16 mouse cellular contexts compared by ENCODE assay signal in the genomic region with DNA sequence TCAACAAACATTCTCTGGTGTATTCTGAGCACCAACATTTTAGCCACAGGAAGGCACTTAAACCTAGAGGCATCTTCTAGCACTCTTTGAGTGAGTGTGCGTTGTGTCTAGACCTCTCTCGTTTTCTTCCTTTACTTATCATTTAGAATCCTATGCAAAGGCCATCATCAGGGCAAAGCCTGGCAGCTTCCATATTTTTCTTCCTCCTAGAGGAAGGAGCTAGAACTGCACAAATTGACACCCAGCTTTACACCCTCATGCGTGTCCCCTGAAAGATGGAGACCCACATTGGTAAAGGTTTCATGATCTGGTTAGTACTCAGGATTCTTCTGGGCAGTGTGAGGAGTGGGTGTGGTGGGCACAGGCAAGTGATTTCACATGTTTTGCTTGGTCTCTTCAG.
DNase-seq lines count a peak whose midpoint lies in the region; ATAC-seq and TF ChIP-seq lines count a peak whose summit lies in the region.
"Had no signal": no experiment of that assay in that cellular context is flagged by ENCODE, and none has a peak within 500 bp of the region (broad histone marks: within the 10 kb centered on the region; RNA-seq: fewer than 3 reads in every experiment).

No protein-coding gene starts in this region.

- TF ChIP-seq CTCF in midbrain, postnatal 0 days (IDR thresholded peaks at IDR 0.05): no peak
- peak; percentile 10; the same call in 1 of the 2 replicates for TF ChIP-seq CTCF in brain, embryonic 14.5 days (IDR thresholded peaks at IDR 0.05; ENCODE audit: borderline replicate concordance, extremely low read depth, insufficient read depth, insufficient read length)

- H3K9ac ChIP-seq in midbrain, embryonic 13.5 days (replicated peaks): no peak overlapping the region
- no peak overlapping the region for H3K9ac ChIP-seq in midbrain, postnatal 0 days (replicated peaks; ENCODE audit: low read length, poor library complexity, severe bottlenecking)
- no peak overlapping the region for H3K9ac ChIP-seq in forebrain, embryonic 15.5 days (replicated peaks)
- no peak overlapping the region for H3K9ac ChIP-seq in heart, embryonic 12.5 days
- H3K9ac ChIP-seq: heart, embryonic 15.5 days; limb, embryonic 15.5 days; liver, embryonic 14.5 days; lung, embryonic 14.5 days had no signal

- no peak for TF ChIP-seq POLR2A in brain, embryonic 14.5 days (IDR thresholded peaks at IDR 0.05; ENCODE audit: borderline replicate concordance, extremely low read depth, insufficient read depth, insufficient read length, poor library complexity, severe bottlenecking)

- H3K4me2 ChIP-seq in midbrain, embryonic 13.5 days (replicated peaks): no peak overlapping the region
- no peak overlapping the region for H3K4me2 ChIP-seq in midbrain, postnatal 0 days (ENCODE audit: low read depth, low read length, poor library complexity, severe bottlenecking)
- no peak overlapping the region for H3K4me2 ChIP-seq in forebrain, embryonic 15.5 days (replicated peaks)
- H3K4me2 ChIP-seq in heart, embryonic 12.5 days: no peak overlapping the region
- H3K4me2 ChIP-seq: heart, embryonic 15.5 days; limb, embryonic 15.5 days; lung, embryonic 14.5 days had no signal

- 93% methylated on average over 3 of the region's 3 CpGs for WGBS in midbrain, embryonic 13.5 days
- WGBS in midbrain, postnatal 0 days: 90% methylated on average over 3 of the region's 3 CpGs
- 80% methylated on average over 3 of the region's 3 CpGs for WGBS in forebrain, embryonic 15.5 days
- WGBS in heart, embryonic 12.5 days: 82% methylated on average over 3 of the region's 3 CpGs

- H3K27me3 ChIP-seq in midbrain, embryonic 13.5 days: no peaks in the 10 kb centered on the region
- no peaks in the 10 kb centered on the region for H3K27me3 ChIP-seq in midbrain, postnatal 0 days (ENCODE audit: insufficient read depth, low read length)
- no peaks in the 10 kb centered on the region for H3K27me3 ChIP-seq in forebrain, embryonic 15.5 days
- H3K27me3 ChIP-seq in heart, embryonic 12.5 days (replicated peaks): no peaks in the 10 kb centered on the region
- H3K27me3 ChIP-seq: heart, embryonic 15.5 days; limb, embryonic 15.5 days; megakaryocyte, embryonic 14.5 days had no signal

- DNase-seq in midbrain, postnatal 0 days (ENCODE audit: low spot score): no peak
- no peak for DNase-seq in brain, embryonic 14.5 days (ENCODE audit: low read depth)
- no peak for DNase-seq in urinary bladder, adult 18-20 months (ENCODE audit: low spot score in 2 of 2)
- DNase-seq: adrenal gland, postnatal 25 days; gastrocnemius, postnatal 36 days; heart, adult 2 months had no signal

- ATAC-seq in midbrain, embryonic 13.5 days: 0 out of 2 replicates have a peak, but pooled peaks have one; percentile 27
- ATAC-seq in midbrain, postnatal 0 days (ENCODE audit: low FRiP score): no peak
- ATAC-seq in forebrain, embryonic 15.5 days (replicated peaks): peak; percentile 62; the same call in 1 of the 2 replicates
- no peak for ATAC-seq in CD4-positive, CD25-positive, alpha-beta regulatory T cell, adult 4 months
- ATAC-seq in heart, embryonic 12.5 days (ENCODE audit: insufficient number of reproducible peaks, low FRiP score): no peak

- H3K27ac ChIP-seq in midbrain, embryonic 13.5 days: no peak overlapping the region
- H3K27ac ChIP-seq in midbrain, postnatal 0 days (ENCODE audit: low read depth, low read length): no peak overlapping the region
- peak overlapping the region; percentile 57 for H3K27ac ChIP-seq in forebrain, embryonic 15.5 days (replicated peaks)
- no peak overlapping the region for H3K27ac ChIP-seq in heart, embryonic 12.5 days (ENCODE audit: poor library complexity, severe bottlenecking)
- H3K27ac ChIP-seq: embryonic facial prominence, embryonic 10.5 days; heart, adult 2 months; heart, embryonic 15.5 days; limb, embryonic 15.5 days; liver, embryonic 14.5 days had no signal

- no peak overlapping the region for H3K4me3 ChIP-seq in midbrain, embryonic 13.5 days (replicated peaks)
- H3K4me3 ChIP-seq in midbrain, postnatal 0 days (ENCODE audit: low read depth, low read length): no peak overlapping the region
- H3K4me3 ChIP-seq in forebrain, embryonic 15.5 days: no peak overlapping the region
- no peak overlapping the region for H3K4me3 ChIP-seq in heart, embryonic 12.5 days
- H3K4me3 ChIP-seq: embryonic facial prominence, embryonic 10.5 days; heart, adult 2 months; heart, embryonic 15.5 days; limb, embryonic 15.5 days; megakaryocyte, embryonic 14.5 days had no signal

- no peaks in the 10 kb centered on the region for H3K9me3 ChIP-seq in midbrain, embryonic 13.5 days
- H3K9me3 ChIP-seq in midbrain, postnatal 0 days (ENCODE audit: low read length): no peaks in the 10 kb centered on the region
- H3K9me3 ChIP-seq in forebrain, embryonic 15.5 days: no peaks in the 10 kb centered on the region
- H3K9me3 ChIP-seq in heart, embryonic 12.5 days (replicated peaks): no peaks in the 10 kb centered on the region
- H3K9me3 ChIP-seq: embryonic facial prominence, embryonic 10.5 days; heart, embryonic 15.5 days; limb, embryonic 15.5 days had no signal

- no peaks in the 10 kb centered on the region for H3K4me1 ChIP-seq in midbrain, embryonic 13.5 days (replicated peaks)
- no peaks in the 10 kb centered on the region for H3K4me1 ChIP-seq in midbrain, postnatal 0 days (ENCODE audit: insufficient read depth, low read length)
- no peaks in the 10 kb centered on the region for H3K4me1 ChIP-seq in forebrain, embryonic 15.5 days
- H3K4me1 ChIP-seq in heart, embryonic 12.5 days (replicated peaks): peaks cover 13% of the 10 kb centered on the region
- H3K4me1 ChIP-seq: embryonic facial prominence, embryonic 10.5 days; limb, embryonic 15.5 days; megakaryocyte, embryonic 14.5 days had no signal

- H3K36me3 ChIP-seq in midbrain, embryonic 13.5 days: no peaks in the 10 kb centered on the region
- no peaks in the 10 kb centered on the region for H3K36me3 ChIP-seq in midbrain, postnatal 0 days (ENCODE audit: insufficient read depth, low read length)
- H3K36me3 ChIP-seq in forebrain, embryonic 15.5 days: no peaks in the 10 kb centered on the region
- H3K36me3 ChIP-seq in heart, embryonic 12.5 days: no peaks in the 10 kb centered on the region
- H3K36me3 ChIP-seq: embryonic facial prominence, embryonic 10.5 days; heart, embryonic 15.5 days; limb, embryonic 15.5 days had no signal

Comparison
In these comparisons a context has a peak if more than half of its experiments do, and no peak if none do; other contexts are left out.
1. ATAC-seq: peak in midbrain, embryonic 13.5 days (single experiment) and forebrain, embryonic 15.5 days (single experiment); none in midbrain, postnatal 0 days (single experiment), CD4-positive, CD25-positive, alpha-beta regulatory T cell, adult 4 months (single experiment) and heart, embryonic 12.5 days (single experiment).